Mouse (Mus musculus): ENCODE results near the gene Cdk14. TPM values are rescaled to one million over a fixed set of nuclear protein-coding genes. Genes with fewer than 3 reads are reported as not detected.

The Cdk14 gene
- polyA plus RNA-seq, 1 experiment from 2014 or later = 37.8 TPM

DNA sequence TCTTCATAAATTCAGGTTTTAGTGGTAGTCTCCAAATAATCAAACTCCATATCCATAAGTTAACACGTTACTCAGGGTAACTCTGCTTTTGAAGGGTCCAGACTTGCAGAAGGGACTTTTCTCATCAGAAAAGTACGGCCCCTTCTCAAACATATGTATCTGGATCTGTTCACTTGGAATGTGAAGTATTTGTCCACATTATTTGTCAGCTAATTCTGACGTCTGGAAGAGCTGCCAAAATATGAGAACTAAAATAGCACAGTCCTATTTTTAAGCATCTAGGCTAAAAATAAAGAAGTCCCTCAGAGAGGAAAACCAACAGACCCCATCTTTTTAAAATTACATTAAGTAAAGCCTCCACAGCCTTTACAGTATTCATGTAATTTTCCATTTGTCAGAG lies 310.5 kb downstream of the Cdk14 start:
- no peaks in the 10 kb centered on the region for H3K36me3 ChIP-seq (ENCODE audit: insufficient read depth)
- H3K9me3 ChIP-seq (ENCODE audit: low read depth, low read length) = no peaks in the 10 kb centered on the region
- H3K4me3 ChIP-seq (ENCODE audit: low read depth, low read length) = no peak overlapping the region
- DNase-seq (peak; percentile 70), ATAC-seq (ENCODE audit: insufficient read depth) (no peak)
- 17% methylated on average over 3 of the region's 3 CpGs for WGBS
- no peak overlapping the region for H3K4me2 ChIP-seq
- H3K9ac ChIP-seq = no peak overlapping the region
- H3K27me3 ChIP-seq (ENCODE audit: insufficient read depth, low read length) = no peaks in the 10 kb centered on the region
- no peaks in the 10 kb centered on the region; the same call in 1 of the 2 replicates for H3K4me1 ChIP-seq (ENCODE audit: insufficient read depth)
- no peak overlapping the region for H3K27ac ChIP-seq (ENCODE audit: low read depth)
- TF ChIP-seq CTCF (IDR thresholded peaks at IDR 0.05; ENCODE audit: low read depth) = no peak

DNA sequence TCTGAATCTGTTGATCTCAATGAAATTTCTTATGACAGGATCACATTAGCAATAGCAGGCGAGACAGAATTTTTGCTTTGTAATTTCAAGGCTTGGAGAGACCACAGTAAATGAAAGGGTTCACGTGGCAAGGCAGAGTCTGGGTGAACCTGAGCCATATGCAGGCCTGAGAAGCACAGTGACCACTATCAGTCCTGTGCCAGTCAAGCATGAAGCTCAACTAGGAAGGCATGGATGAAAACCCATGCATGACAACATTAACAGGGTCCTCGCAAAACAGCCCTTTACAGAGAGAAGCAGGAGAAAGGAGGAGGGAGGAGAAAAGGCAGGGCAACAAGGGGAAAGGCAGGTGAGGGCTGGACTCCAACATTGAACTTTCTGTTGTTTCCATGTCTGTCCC lies 311.1 kb downstream of the Cdk14 start:
- H3K9me3 ChIP-seq (ENCODE audit: low read depth, low read length) = no peaks in the 10 kb centered on the region
- no peak for DNase-seq
- no peak overlapping the region for H3K27ac ChIP-seq (ENCODE audit: low read depth)
- no peak for TF ChIP-seq CTCF (IDR thresholded peaks at IDR 0.05; ENCODE audit: low read depth)
- H3K9ac ChIP-seq = no peak overlapping the region
- no peaks in the 10 kb centered on the region for H3K36me3 ChIP-seq (ENCODE audit: insufficient read depth)
- no peaks in the 10 kb centered on the region; the same call in 1 of the 2 replicates for H3K4me1 ChIP-seq (ENCODE audit: insufficient read depth)
- H3K4me2 ChIP-seq = no peak overlapping the region
- no peak for ATAC-seq (ENCODE audit: insufficient read depth)
- no peaks in the 10 kb centered on the region for H3K27me3 ChIP-seq (ENCODE audit: insufficient read depth, low read length)
- WGBS = 85% methylated on average over 3 of the region's 3 CpGs
- no peak overlapping the region for H3K4me3 ChIP-seq (ENCODE audit: low read depth, low read length)

DNA sequence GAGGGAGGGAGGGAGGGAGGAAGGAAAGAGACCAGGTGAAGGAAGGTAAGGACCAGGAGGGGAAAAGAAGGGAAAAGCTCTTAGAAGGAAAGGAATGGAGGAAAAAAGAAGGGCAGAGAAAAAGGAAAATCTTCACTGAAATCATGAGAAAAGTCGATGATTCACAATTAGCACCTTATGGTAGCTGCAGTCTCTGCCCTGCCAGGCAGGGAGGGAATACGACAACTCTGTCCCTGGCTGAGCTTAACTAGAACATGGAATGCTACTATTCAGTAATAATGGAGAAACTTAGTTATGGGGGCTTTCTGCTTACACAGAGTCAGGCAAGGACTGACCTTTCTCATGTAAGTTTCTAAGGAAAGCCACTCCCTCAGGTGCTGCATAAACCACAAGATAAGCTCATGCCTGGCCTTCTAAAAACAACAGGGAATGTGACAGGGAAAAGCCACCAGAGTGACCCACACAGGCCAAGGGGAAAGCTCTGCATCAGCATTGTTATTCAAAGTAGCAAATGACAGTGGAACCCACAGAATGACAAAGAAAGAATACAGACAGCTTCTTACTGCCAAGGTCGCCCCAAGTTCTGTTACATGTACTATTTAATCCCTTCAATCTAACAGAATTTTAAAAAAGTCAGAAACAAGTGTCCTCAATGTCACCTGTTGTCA lies 323.7 kb downstream of the Cdk14 start:
- Histone ChIP-seq H3K27me3 (ENCODE audit: insufficient read depth, low read length) (no peaks in the 10 kb centered on the region), H3K4me1 (ENCODE audit: insufficient read depth) (no peaks in the 10 kb centered on the region), H3K36me3 (ENCODE audit: insufficient read depth) (no peaks in the 10 kb centered on the region), H3K4me2 (no peak overlapping the region), H3K9ac (no peak overlapping the region), H3K9me3 (ENCODE audit: low read depth, low read length) (no peaks in the 10 kb centered on the region), H3K27ac (ENCODE audit: low read depth) (no peak overlapping the region), H3K4me3 (ENCODE audit: low read depth, low read length) (no peak overlapping the region)
- no peak for TF ChIP-seq CTCF (IDR thresholded peaks at IDR 0.05; ENCODE audit: low read depth)
- ATAC-seq (ENCODE audit: insufficient read depth) = no peak
- 63% methylated on average over 3 of the region's 3 CpGs for WGBS
- no peak for DNase-seq

DNA sequence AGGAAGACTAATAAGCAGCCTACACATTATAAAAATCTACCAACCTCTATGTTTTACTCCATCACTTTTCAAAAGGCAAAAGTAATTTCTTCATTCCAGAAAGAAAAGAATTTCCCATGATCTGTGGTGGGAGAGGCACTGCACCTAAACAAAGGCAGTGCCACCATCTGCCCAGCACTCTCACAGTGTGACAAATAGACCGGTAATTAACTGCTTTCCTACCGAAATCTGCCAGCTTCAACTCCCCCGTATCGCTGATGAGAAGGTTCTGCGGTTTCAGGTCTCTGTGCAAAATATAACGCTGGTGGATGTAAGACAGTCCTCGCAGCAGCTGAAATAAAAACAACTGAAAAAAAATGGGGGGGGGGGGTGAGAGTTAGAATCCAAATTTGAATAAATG lies 327.4 kb downstream of the Cdk14 start:
- Histone ChIP-seq H3K9ac (no peak overlapping the region), H3K27ac (ENCODE audit: low read depth) (no peak overlapping the region), H3K4me2 (no peak overlapping the region), H3K4me1 (ENCODE audit: insufficient read depth) (no peaks in the 10 kb centered on the region), H3K9me3 (ENCODE audit: low read depth, low read length) (no peaks in the 10 kb centered on the region), H3K27me3 (ENCODE audit: insufficient read depth, low read length) (no peaks in the 10 kb centered on the region), H3K4me3 (ENCODE audit: low read depth, low read length) (no peak overlapping the region), H3K36me3 (ENCODE audit: insufficient read depth) (no peaks in the 10 kb centered on the region)
- TF ChIP-seq CTCF (IDR thresholded peaks at IDR 0.05; ENCODE audit: low read depth) = no peak
- DNase-seq (no peak), ATAC-seq (ENCODE audit: insufficient read depth) (no peak)
- 88% methylated on average over 7 of the region's 7 CpGs for WGBS

- Histone ChIP-seq H3K27me3 (ENCODE audit: insufficient read depth, low read length) (no peaks in the 10 kb centered on the region), H3K4me1 (ENCODE audit: insufficient read depth) (no peaks in the 10 kb centered on the region), H3K4me2 (no peak overlapping the region), H3K9ac (no peak overlapping the region), H3K27ac (ENCODE audit: low read depth) (no peak overlapping the region), H3K36me3 (ENCODE audit: insufficient read depth) (no peaks in the 10 kb centered on the region), H3K4me3 (ENCODE audit: low read depth, low read length) (no peak overlapping the region), H3K9me3 (ENCODE audit: low read depth, low read length) (no peaks in the 10 kb centered on the region)
- WGBS = 73% methylated on average over 1 of the region's 1 CpGs
- TF ChIP-seq CTCF (IDR thresholded peaks at IDR 0.05; ENCODE audit: low read depth) = no peak
- no peak for DNase-seq
- ATAC-seq (ENCODE audit: insufficient read depth) = no peak
Observed at GRCm38 (mm10) chr5:5071526-5071925, 348.6 kb downstream of the Cdk14 start.

GRCm38 (mm10) chr5:5064686-5065085 lies 355.4 kb downstream of the Cdk14 start:
- H3K27me3 ChIP-seq (ENCODE audit: insufficient read depth, low read length) = no peaks in the 10 kb centered on the region
- ATAC-seq (ENCODE audit: insufficient read depth) (no peak), DNase-seq (no peak)
- 91% methylated on average over 3 of the region's 3 CpGs for WGBS
- no peak overlapping the region for H3K4me2 ChIP-seq
- no peak for TF ChIP-seq CTCF (IDR thresholded peaks at IDR 0.05; ENCODE audit: low read depth)
- H3K4me1 ChIP-seq (ENCODE audit: insufficient read depth) = no peaks in the 10 kb centered on the region
- H3K36me3 ChIP-seq (ENCODE audit: insufficient read depth) = no peaks in the 10 kb centered on the region
- no peak overlapping the region for H3K9ac ChIP-seq
- no peak overlapping the region for H3K4me3 ChIP-seq (ENCODE audit: low read depth, low read length)
- H3K9me3 ChIP-seq (ENCODE audit: low read depth, low read length) = no peaks in the 10 kb centered on the region
- no peak overlapping the region for H3K27ac ChIP-seq (ENCODE audit: low read depth)

GRCm38 (mm10) chr5:5056102-5056883 lies 363.8 kb downstream of the Cdk14 start:
- Histone ChIP-seq H3K27me3 (ENCODE audit: insufficient read depth, low read length) (no peaks in the 10 kb centered on the region), H3K9ac (no peak overlapping the region), H3K27ac (ENCODE audit: low read depth) (no peak overlapping the region), H3K36me3 (ENCODE audit: insufficient read depth) (no peaks in the 10 kb centered on the region), H3K4me3 (ENCODE audit: low read depth, low read length) (no peak overlapping the region), H3K4me1 (ENCODE audit: insufficient read depth) (no peaks in the 10 kb centered on the region), H3K4me2 (no peak overlapping the region), H3K9me3 (ENCODE audit: low read depth, low read length) (no peaks in the 10 kb centered on the region)
- DNase-seq (no peak), ATAC-seq (ENCODE audit: insufficient read depth) (no peak)
- WGBS = 55% methylated on average over 4 of the region's 4 CpGs
- no peak for TF ChIP-seq CTCF (IDR thresholded peaks at IDR 0.05; ENCODE audit: low read depth)
